Mouse (Mus musculus) CH12.LX (cell line): ENCODE results near the gene H2-M10.1. TPM values are rescaled to one million over a fixed set of nuclear protein-coding genes. Genes with fewer than 3 reads are reported as not detected.
"Not testable (repeated sequence)": the region's sequence is repeated elsewhere in the genome, so short reads cannot be mapped to it uniquely, and the experiment has no call there.

Experiments used
- DNase-seq: peaks from one replicate; pipeline ENCODE4 v3.0.0-alpha.2; 2013; ENCODE audit errors: extremely low read depth
- H3K27ac ChIP-seq: 2 replicates; pipeline ENCODE4 v1.5.1; 2012; ENCODE audit warnings: low read depth, mild to moderate bottlenecking, control low read depth, moderate library complexity; ENCODE audit not compliant: insufficient read depth
- H3K27me3 ChIP-seq: replicated peaks from 2 replicates; pipeline ENCODE3; 2012; ENCODE audit warnings: inconsistent platforms
- H3K36me3 ChIP-seq, 2 experiments: replicated peaks in 1 of 2; 2 replicates each; pipeline versions ENCODE3 to v1.6.1; 2012; ENCODE audit warnings: inconsistent platforms in 1 of 2, low read length in 1 of 2, mild to moderate bottlenecking in 1 of 2, mixed read lengths in 1 of 2, moderate library complexity in 1 of 2; ENCODE audit not compliant: control insufficient read depth in 1 of 2, insufficient read depth in 1 of 2
- H3K4me1 ChIP-seq, 2 experiments: 2 replicates each; pipeline ENCODE4 v1.6.1; 2012; ENCODE audit warnings: inconsistent platforms in 1 of 2, moderate library complexity in 1 of 2; ENCODE audit not compliant: insufficient read depth in 2 of 2, control insufficient read depth in 1 of 2
- H3K4me2 ChIP-seq: 2 replicates; pipeline ENCODE4 v1.6.1; 2012; ENCODE audit warnings: low read depth, mild to moderate bottlenecking, control low read depth; ENCODE audit not compliant: poor library complexity, insufficient read depth, severe bottlenecking
- H3K4me3 ChIP-seq, 3 experiments: fragments of 150-350 bp in 1 of 3; sonication (generic) in 1 of 3; replicated peaks in 1 of 3; 2 replicates each; pipeline versions ENCODE3 to v1.5.1; 2011 to 2012; ENCODE audit warnings: low read depth in 2 of 3, low read length in 2 of 3, mild to moderate bottlenecking in 2 of 3, moderate library complexity in 2 of 3, control low read depth in 1 of 3, improper control_type of control experiment in 1 of 3, inconsistent platforms in 1 of 3, mixed read lengths in 1 of 3; ENCODE audit not compliant: poor library complexity in 1 of 3
- H3K79me2 ChIP-seq: replicated peaks from 2 replicates; pipeline ENCODE4 v1.6.1; 2012; ENCODE audit warnings: mild to moderate bottlenecking, moderate library complexity; ENCODE audit not compliant: control insufficient read depth, poor library complexity, insufficient read depth, severe bottlenecking; ENCODE audit errors: extremely low read depth
- H3K9ac ChIP-seq: 2 replicates; pipeline ENCODE4 v1.6.1; 2012; ENCODE audit warnings: low read depth, mild to moderate bottlenecking, control low read depth, moderate library complexity; ENCODE audit not compliant: insufficient read depth
- H3K9me3 ChIP-seq: replicated peaks from 2 replicates; pipeline ENCODE3; 2012; ENCODE audit warnings: low read length, inconsistent platforms, mixed read lengths
- CTCF ChIP-seq, 2 experiments: IDR thresholded peaks in 1 of 2; conservative IDR thresholded peaks in 1 of 2; 2 replicates each; pipeline ENCODE4 v1.5.1; 2011 to 2012; ENCODE audit warnings: low read depth in 2 of 2, low read length in 2 of 2, improper control_type of control experiment in 1 of 2, inconsistent platforms in 1 of 2, mild to moderate bottlenecking in 1 of 2, moderate library complexity in 1 of 2
- POLR2A ChIP-seq: IDR thresholded peaks from 2 replicates; pipeline ENCODE4 v1.6.1; 2011; ENCODE audit warnings: low read depth, mild to moderate bottlenecking, improper control_type of control experiment, low read length
- RAD21 ChIP-seq: IDR thresholded peaks from 2 replicates; pipeline ENCODE4 v1.6.1; 2011; ENCODE audit warnings: low read depth, mild to moderate bottlenecking, low read length, improper control_type of control experiment, moderate library complexity
- SIN3A ChIP-seq: IDR thresholded peaks from 2 replicates; pipeline ENCODE4 v1.6.1; 2012; ENCODE audit warnings: low read length, improper control_type of control experiment, inconsistent platforms
- SMC3 ChIP-seq: IDR thresholded peaks from 2 replicates; pipeline ENCODE4 v1.6.1; 2011; ENCODE audit warnings: low read depth, low read length, improper control_type of control experiment
- dilution Hi-C: fragments of 300-500 bp; cut with MboI; formaldehyde crosslinking; loops from 2 replicates; pipeline ENCODE4 v1.14.3; 2020; ENCODE audit warnings: low sequenced_read_pairs; ENCODE audit not compliant: extremely low pct_unique_long_range_greater_than_20kb, extremely low pct_ligation_motif_present
- in situ Hi-C: fragments of 300-500 bp; cut with MboI; formaldehyde crosslinking; loops from 3 replicates; pipeline ENCODE4 v1.14.3; 2019; ENCODE audit warnings: low sequenced_read_pairs, low pct_ligation_motif_present, low pct_unique_long_range_greater_than_20kb, mixed read lengths
- polyA plus RNA-seq: library from polyadenylated mRNA; unstranded; fragments of >175 nt; gene quantifications from 2 replicates; pipeline ENCODE4 v1.2.1, GENCODE M21; 2012; ENCODE audit warnings: low read depth; ENCODE audit not compliant: insufficient read length
- total RNA-seq, 2 experiments: library from RNA; depleted of rRNA; stranded (reverse); fragments of 300-350 nt in 1 of 2; fragments of >200 nt in 1 of 2; gene quantifications; 2 replicates each; pipeline ENCODE4 v1.2.3; 2012 to 2014

The H2-M10.1 gene
- 16.7 and 21.4 TPM in 2 replicates for total RNA-seq (2012; rRNA removed)
- total RNA-seq (2014; rRNA removed) = 0.43 and 0.78 TPM in 2 replicates
- polyA plus RNA-seq = 0.66 and 1.5 TPM in 2 replicates

GRCm38 (mm10) chr17:36326055-36326454 is at the start of gene H2-M10.1:
TSS of gene H2-M10.1 (minus strand) at chr17:36326155.
- no peaks in the 10 kb centered on the region for H3K4me1 ChIP-seq
- TF ChIP-seq SIN3A = no peak
- TF ChIP-seq POLR2A = peak; percentile 47; the same call in 1 of the 2 replicates
- H3K9me3 ChIP-seq = no peaks in the 10 kb centered on the region
- peaks cover 40% of the 10 kb centered on the region for H3K27me3 ChIP-seq
- dilution Hi-C loops (no loop called here), in situ Hi-C loops (no loop called here)
- peak within 1 kb of the TSS in 2 of 3 experiments; percentile 44 to 68 for H3K4me3 ChIP-seq
- no peak within 1 kb of the TSS for H3K27ac ChIP-seq
- H3K79me2 ChIP-seq = no peaks in the 10 kb centered on the region; the same call in 1 of the 2 replicates
- peak within 1 kb of the TSS; percentile 47 for H3K9ac ChIP-seq
- DNase-seq = no peak
- H3K36me3 ChIP-seq = no peaks in the 10 kb centered on the region
- peak within 1 kb of the TSS; percentile 25 for H3K4me2 ChIP-seq

- dilution Hi-C loops, H3K9me3 ChIP-seq, H3K4me3 ChIP-seq, DNase-seq, H3K27ac ChIP-seq, H3K4me1 ChIP-seq, H3K9ac ChIP-seq, H3K4me2 ChIP-seq, H3K36me3 ChIP-seq, H3K79me2 ChIP-seq: not testable (repeated sequence)
- in situ Hi-C loops = loop anchor here (25.0 kb wide), 1 partner anchor 419 kb away; no protein-coding TSS in a partner anchor
- H3K27me3 ChIP-seq = peaks cover 34% of the 10 kb centered on the region
Measured at GRCm38 (mm10) chr17:36368317-36368716, 42.4 kb upstream of the H2-M10.1 start, which contains the start of gene H2-M10.3. TSS of gene H2-M10.3 (minus strand) at chr17:36368417.

- H3K4me3 ChIP-seq, H3K36me3 ChIP-seq, H3K4me1 ChIP-seq, H3K27ac ChIP-seq, H3K9ac ChIP-seq, H3K4me2 ChIP-seq, DNase-seq, H3K9me3 ChIP-seq, H3K79me2 ChIP-seq, dilution Hi-C loops: not testable (repeated sequence)
- in situ Hi-C loops = loop anchor here (25.0 kb wide), 1 partner anchor 425 kb away; no protein-coding TSS in a partner anchor
- peaks cover 29% of the 10 kb centered on the region for H3K27me3 ChIP-seq
Measured at GRCm38 (mm10) chr17:36362404-36362803, 36.4 kb upstream of the H2-M10.1 start.

- in situ Hi-C loops = loop anchor here (25.0 kb wide), 1 partner anchor 430 kb away; no protein-coding TSS in a partner anchor
- dilution Hi-C loops, H3K9me3 ChIP-seq, H3K79me2 ChIP-seq, H3K9ac ChIP-seq, H3K4me3 ChIP-seq, H3K4me2 ChIP-seq, H3K36me3 ChIP-seq, H3K4me1 ChIP-seq, H3K27ac ChIP-seq: not testable (repeated sequence)
- TF ChIP-seq CTCF (conservative IDR thresholded peaks at IDR 0.05 in 1 of 2, IDR thresholded peaks at IDR 0.05 in 1 of 2; ENCODE audit: low read depth in 2 of 2, low read length in 2 of 2) (peak; percentile 49 to 63; a peak in 3 of 4 replicates), RAD21 (peak; percentile 40), SMC3 (peak; percentile 60)
- H3K27me3 ChIP-seq = peaks cover 31% of the 10 kb centered on the region
- peak; percentile 19 for DNase-seq
Measured at GRCm38 (mm10) chr17:36357512-36357911, 31.6 kb upstream of the H2-M10.1 start.
